Mouse (Mus musculus) ES-E14 (cell line): ENCODE results near the gene Slc25a41. TPM values are rescaled to one million over a fixed set of nuclear protein-coding genes. Genes with fewer than 3 reads are reported as not detected.

Source experiments
- DNase-seq: peaks from one replicate; pipeline ENCODE4 v3.0.0-alpha.2; 2013; ENCODE audit warnings: low read depth, low spot score
- H3K27ac ChIP-seq: 2 replicates; pipeline ENCODE4 v1.5.1; 2012; ENCODE audit warnings: low read depth, mild to moderate bottlenecking, low read length, moderate library complexity, mixed read lengths; ENCODE audit not compliant: poor library complexity, insufficient read depth, severe bottlenecking
- H3K36me3 ChIP-seq: 2 replicates; pipeline ENCODE4 v1.6.1; 2012; ENCODE audit warnings: mild to moderate bottlenecking, low read length, moderate library complexity, mixed read lengths; ENCODE audit not compliant: control insufficient read depth, poor library complexity, insufficient read depth, severe bottlenecking
- H3K4me1 ChIP-seq, 2 experiments: fragments of 150-350 bp in 1 of 2; sonication (generic) in 1 of 2; 2 replicates each; pipeline ENCODE4 v1.6.1; 2012; ENCODE audit warnings: low read length in 2 of 2, mild to moderate bottlenecking in 1 of 2, mixed read lengths in 1 of 2; ENCODE audit not compliant: control insufficient read depth in 2 of 2, insufficient read depth in 2 of 2, poor library complexity in 1 of 2
- H3K4me3 ChIP-seq, 2 experiments: fragments of 150-350 bp in 1 of 2; sonication (generic) in 1 of 2; 2 replicates each; pipeline ENCODE4 v1.5.1; 2012; ENCODE audit warnings: low read length in 2 of 2, low read depth in 1 of 2, mild to moderate bottlenecking in 1 of 2, mixed read lengths in 1 of 2; ENCODE audit not compliant: insufficient read depth in 1 of 2, poor library complexity in 1 of 2, severe bottlenecking in 1 of 2
- H3K9ac ChIP-seq: 2 replicates; pipeline ENCODE4 v1.6.1; 2012; ENCODE audit warnings: low read depth, mild to moderate bottlenecking, low read length, mixed read lengths; ENCODE audit not compliant: poor library complexity, insufficient read depth, severe bottlenecking
- H3K9me3 ChIP-seq: fragments of 150-350 bp; sonication (generic); 2 replicates; pipeline ENCODE4 v1.6.1; 2012; ENCODE audit warnings: low read depth, mild to moderate bottlenecking, low read length; ENCODE audit not compliant: control insufficient read depth, insufficient read depth
- CHD2 ChIP-seq: IDR thresholded peaks from 2 replicates; pipeline ENCODE4 v1.6.1; 2014; ENCODE audit warnings: mild to moderate bottlenecking, low read depth, low read length, inconsistent platforms
- HCFC1 ChIP-seq: IDR thresholded peaks from 2 replicates; pipeline ENCODE4 v1.6.1; 2012; ENCODE audit warnings: low read length, inconsistent platforms, borderline replicate concordance; ENCODE audit not compliant: insufficient read depth
- MAFK ChIP-seq: IDR thresholded peaks from 2 replicates; pipeline ENCODE4 v1.6.1; 2014; ENCODE audit warnings: mild to moderate bottlenecking, low read depth, low read length, inconsistent platforms; ENCODE audit not compliant: insufficient read depth
- ZC3H11A ChIP-seq: IDR thresholded peaks from 2 replicates; pipeline ENCODE4 v1.6.1; 2012; ENCODE audit warnings: low read depth, mild to moderate bottlenecking, inconsistent platforms, low read length, borderline replicate concordance
- ZNF384 ChIP-seq: IDR thresholded peaks from 2 replicates; pipeline ENCODE4 v1.6.1; 2012; ENCODE audit warnings: low read depth, low read length, inconsistent platforms
- in situ Hi-C, 2 experiments: fragments of 600-800 bp; cut with MboI; formaldehyde crosslinking; loops; one replicate each; pipeline ENCODE4 v1.15.1; 2025; ENCODE audit warnings: low sequenced_read_pairs in 2 of 2, inconsistent platforms in 1 of 2; ENCODE audit not compliant: unreplicated experiment in 2 of 2
- total RNA-seq: library from RNA; depleted of rRNA; stranded (reverse); fragments of 300-350 nt; gene quantifications from 2 replicates; pipeline ENCODE4 v1.2.3, GENCODE M21; 2012; rRNA removed

Gene Slc25a41
- total RNA-seq, 1 experiment = 0.40 TPM

DNA sequence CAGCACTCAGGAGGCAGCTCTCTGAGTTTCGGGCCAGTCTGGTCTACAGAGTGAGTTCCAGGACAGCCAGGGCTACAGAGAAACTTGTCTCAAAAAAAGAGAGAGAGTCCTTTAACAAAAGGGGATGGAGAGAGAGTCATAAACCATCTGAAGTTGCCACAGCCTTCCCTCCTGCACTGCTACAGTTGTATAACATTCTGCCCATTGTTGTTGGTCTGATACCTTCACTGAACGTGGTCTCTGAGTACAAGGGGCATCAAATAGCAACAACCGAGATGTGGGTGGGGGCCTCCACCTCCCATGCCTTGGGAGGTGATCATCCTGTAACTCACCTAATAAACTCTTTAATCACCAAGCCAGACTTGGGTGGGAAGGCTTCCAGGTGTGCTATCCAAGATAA lies 55.8 kb downstream of the Slc25a41 start:
- no peak for DNase-seq
- Histone ChIP-seq H3K27ac (no peak overlapping the region), H3K36me3 (no peaks in the 10 kb centered on the region), H3K9ac (no peak overlapping the region), H3K9me3 (no peaks in the 10 kb centered on the region), H3K4me3 (no peak overlapping the region), H3K4me1 (no peaks in the 10 kb centered on the region)
- in situ Hi-C loops = no loop called here
- TF ChIP-seq ZNF384 (no peak), MAFK (no peak), HCFC1 (no peak), CHD2 (no peak), ZC3H11A (no peak)

DNA sequence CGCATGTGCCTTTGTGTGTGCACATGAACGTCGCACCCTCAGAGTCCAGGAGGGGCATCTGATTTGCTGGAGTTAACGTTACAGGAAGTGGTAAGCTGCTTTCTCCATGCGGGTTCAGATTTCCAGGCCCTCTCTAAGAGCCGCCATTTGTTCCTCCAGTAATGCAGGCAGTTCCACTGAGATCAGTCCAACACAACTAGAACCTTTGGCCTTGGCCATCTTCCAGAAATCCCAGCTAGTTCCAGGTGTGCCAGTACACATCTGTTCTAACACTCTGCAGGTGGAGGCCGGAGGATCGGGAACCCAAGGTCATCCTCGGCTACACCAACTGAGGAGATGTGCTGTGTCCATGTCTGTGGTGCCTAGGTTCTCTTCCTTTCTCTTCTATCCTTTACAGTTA lies 56.6 kb downstream of the Slc25a41 start:
- Histone ChIP-seq H3K9me3 (no peaks in the 10 kb centered on the region), H3K9ac (no peak overlapping the region), H3K4me1 (no peaks in the 10 kb centered on the region), H3K4me3 (no peak overlapping the region), H3K36me3 (no peaks in the 10 kb centered on the region), H3K27ac (no peak overlapping the region)
- in situ Hi-C loops = no loop called here
- no peak for DNase-seq
- TF ChIP-seq ZNF384 (no peak), CHD2 (no peak), HCFC1 (no peak)

Other genes starting within 250 kb of the Slc25a41 start
- gene Rfx2, start 210.6 kb downstream of the Slc25a41 start, total RNA-seq = 15.8 and 22.5 TPM in 2 replicates
- 0.58 and 0.90 TPM in 2 replicates for gene Acsbg2, start 167.2 kb downstream of the Slc25a41 start, total RNA-seq
- gene 1700061G19Rik, start 166.2 kb downstream of the Slc25a41 start, total RNA-seq = 17.3 and 24.0 TPM in 2 replicates
- gene Mllt1, start 106.2 kb downstream of the Slc25a41 start, total RNA-seq = 24.6 and 25.9 TPM in 2 replicates
- 0.54 and 0.74 TPM in 2 replicates for gene Acer1, start 59.5 kb downstream of the Slc25a41 start, total RNA-seq
- 185 and 187 TPM in 2 replicates for gene Clpp, start 51.3 kb downstream of the Slc25a41 start, total RNA-seq
- 37.1 and 39.5 TPM in 2 replicates for gene Alkbh7, start 44.3 kb downstream of the Slc25a41 start, total RNA-seq
- not detected in 2 replicates for gene Pspn, start 41.6 kb downstream of the Slc25a41 start, total RNA-seq
- gene Gtf2f1, start 30.4 kb downstream of the Slc25a41 start, total RNA-seq = 71.6 and 101 TPM in 2 replicates
- gene Gm17949, start 30.2 kb downstream of the Slc25a41 start, total RNA-seq = not detected in 2 replicates
- gene Khsrp, start 10.1 kb downstream of the Slc25a41 start, total RNA-seq = 81.7 and 82.3 TPM in 2 replicates
- gene Crb3, start 17.5 kb upstream of the Slc25a41 start, total RNA-seq = 6.2 and 15.4 TPM in 2 replicates
- gene Slc25a23, start 18.2 kb upstream of the Slc25a41 start, total RNA-seq = 5.2 and 5.9 TPM in 2 replicates
- 0.45 and 0.53 TPM in 2 replicates for gene Dennd1c, start 36.9 kb upstream of the Slc25a41 start, total RNA-seq
- 0.32 and 0.89 TPM in 2 replicates for gene Tubb4a, start 46.1 kb upstream of the Slc25a41 start, total RNA-seq
- gene Tnfsf9, start 63.7 kb upstream of the Slc25a41 start, total RNA-seq = 8.9 and 10.6 TPM in 2 replicates
- 1.2 TPM in 1 of 2 replicates, not detected in the other for gene Cd70, start 108.1 kb upstream of the Slc25a41 start, total RNA-seq
- 0.13 TPM in 1 of 2 replicates, not detected in the other for gene Tnfsf14, start 152.5 kb upstream of the Slc25a41 start, total RNA-seq
- 0.22 and 0.37 TPM in 2 replicates for gene C3, start 186.5 kb upstream of the Slc25a41 start, total RNA-seq
- 25.0 and 32.8 TPM in 2 replicates for gene Gpr108, start 206.8 kb upstream of the Slc25a41 start, total RNA-seq
- gene Trip10, start 207.8 kb upstream of the Slc25a41 start, total RNA-seq = 40.6 and 45.5 TPM in 2 replicates
- 1.1 and 1.3 TPM in 2 replicates for gene Vav1, start 237.4 kb upstream of the Slc25a41 start, total RNA-seq